Mouse (Mus musculus) G1E (cell line): ENCODE results near the gene Rps15.

Source experiments
- CTCF ChIP-seq: IDR thresholded peaks from 2 replicates; pipeline ENCODE4 v1.5.1; 2012; ENCODE audit warnings: low read depth, low read length, inconsistent platforms, mixed read lengths
- GATA1 ChIP-seq: IDR thresholded peaks from 2 replicates; pipeline ENCODE4 v1.6.1; 2012; ENCODE audit warnings: borderline replicate concordance, low read length, inconsistent platforms, mixed read lengths
- GATA2 ChIP-seq: IDR thresholded peaks from 2 replicates; pipeline ENCODE4 v1.6.1; 2012; ENCODE audit warnings: low read depth, low read length, inconsistent platforms, borderline replicate concordance
- POLR2AphosphoS5 ChIP-seq: IDR thresholded peaks from 2 replicates; pipeline ENCODE4 v1.6.1; 2012; ENCODE audit warnings: low read depth, low read length, inconsistent platforms; ENCODE audit not compliant: insufficient replicate concordance
- TAL1 ChIP-seq: conservative IDR thresholded peaks from 2 replicates; pipeline ENCODE4 v1.6.1; 2012; ENCODE audit warnings: low read depth, low read length, inconsistent platforms, mixed read lengths

- no peak for TF ChIP-seq CTCF
- no peak for TF ChIP-seq GATA1
- TF ChIP-seq TAL1 = no peak
- no peak for TF ChIP-seq POLR2AphosphoS5
- TF ChIP-seq GATA2 = no peak
These were observed 44.4 kb upstream of the Rps15 start for GRCm38 (mm10) chr10:80247849-80248248.
